Mouse (Mus musculus): ENCODE data around the gene Prkn.

- TF ChIP-seq GATA1 (IDR thresholded peaks at IDR 0.05; ENCODE audit: borderline replicate concordance, low read length) (no peak), FLI1 (IDR thresholded peaks at IDR 0.05; ENCODE audit: low read length) (no peak)
Observed at GRCm38 (mm10) chr17:11332081-11332480, 491.9 kb downstream of the Prkn start.
